Mouse (Mus musculus) testis, adult 2 months (tissue): ENCODE results near the gene A830005F24Rik. TPM values are rescaled to one million over a fixed set of nuclear protein-coding genes. Genes with fewer than 3 reads are reported as not detected.

Source experiments
- H3K27ac ChIP-seq: fragments of 200-500 bp; 2 replicates; pipeline ENCODE4 v1.5.1; 2012; ENCODE audit warnings: low read depth, low read length; ENCODE audit not compliant: control insufficient read depth, insufficient read depth
- H3K27me3 ChIP-seq: fragments of 200-500 bp; 2 replicates; pipeline ENCODE4 v1.6.1; 2012; ENCODE audit warnings: mild to moderate bottlenecking, low read length, moderate library complexity; ENCODE audit not compliant: control insufficient read depth, insufficient read depth
- H3K36me3 ChIP-seq: fragments of 200-500 bp; 2 replicates; pipeline ENCODE4 v1.6.1; 2012; ENCODE audit warnings: mild to moderate bottlenecking, low read length; ENCODE audit not compliant: control insufficient read depth, insufficient read depth
- H3K4me1 ChIP-seq: fragments of 200-500 bp; 2 replicates; pipeline ENCODE4 v1.6.1; 2012; ENCODE audit warnings: low read length; ENCODE audit not compliant: control insufficient read depth, insufficient read depth
- H3K4me3 ChIP-seq: fragments of 200-500 bp; 2 replicates; pipeline ENCODE4 v1.5.1; 2012; ENCODE audit warnings: low read depth, mild to moderate bottlenecking, low read length, moderate library complexity, mixed read lengths; ENCODE audit not compliant: control insufficient read depth
- CTCF ChIP-seq: fragments of 200-500 bp; IDR thresholded peaks from 2 replicates; pipeline ENCODE4 v1.5.1; 2012; ENCODE audit warnings: low read depth, mild to moderate bottlenecking, inconsistent platforms, low read length, moderate library complexity; ENCODE audit not compliant: control insufficient read depth, insufficient read depth, insufficient replicate concordance
- POLR2A ChIP-seq: fragments of 200-500 bp; IDR thresholded peaks from 2 replicates; pipeline ENCODE4 v1.6.1; 2012; ENCODE audit warnings: low read depth, mild to moderate bottlenecking, inconsistent platforms, low read length, moderate library complexity; ENCODE audit not compliant: control insufficient read depth
- polyA plus RNA-seq: library from polyadenylated mRNA; depleted of rRNA; stranded (reverse); fragments of >200 nt; gene quantifications from 2 replicates; pipeline ENCODE4 v1.2.3, GENCODE M21; 2012

A830005F24Rik gene
- polyA plus RNA-seq, 1 experiment: 0.15 TPM

GRCm38 (mm10) chr13:48545476-48546281, 32.3 kb downstream of the A830005F24Rik start:
- H3K4me3 ChIP-seq: peak overlapping the region; percentile 100
- TF ChIP-seq POLR2A (no peak; the same call in 1 of the 2 replicates), CTCF (no peak)
- H3K36me3 ChIP-seq: no peaks in the 10 kb centered on the region
- H3K27ac ChIP-seq: peak overlapping the region; percentile 100
- no peaks in the 10 kb centered on the region; the same call in 1 of the 2 replicates for H3K4me1 ChIP-seq
- H3K27me3 ChIP-seq: no peaks in the 10 kb centered on the region

- TF ChIP-seq CTCF: no peak
- peak; percentile 92 for TF ChIP-seq POLR2A
- H3K4me3 ChIP-seq: peak overlapping the region; percentile 100
- no peaks in the 10 kb centered on the region for H3K36me3 ChIP-seq
- H3K27me3 ChIP-seq: no peaks in the 10 kb centered on the region
- peak overlapping the region; percentile 100 for H3K27ac ChIP-seq
- no peaks in the 10 kb centered on the region; the same call in 1 of the 2 replicates for H3K4me1 ChIP-seq
These were observed 33.1 kb downstream of the A830005F24Rik start for GRCm38 (mm10) chr13:48546330-48546917.

GRCm38 (mm10) chr13:48547623-48548022, 34.3 kb downstream of the A830005F24Rik start:
- H3K4me3 ChIP-seq: peak overlapping the region; percentile 53
- TF ChIP-seq CTCF (no peak), POLR2A (no peak)
- peaks cover 3% of the 10 kb centered on the region for H3K4me1 ChIP-seq
- no peaks in the 10 kb centered on the region for H3K36me3 ChIP-seq
- no peak overlapping the region for H3K27ac ChIP-seq
- no peaks in the 10 kb centered on the region for H3K27me3 ChIP-seq

- no peak overlapping the region for H3K4me3 ChIP-seq
- H3K36me3 ChIP-seq: no peaks in the 10 kb centered on the region
- H3K4me1 ChIP-seq: peaks cover 8% of the 10 kb centered on the region
- TF ChIP-seq CTCF (no peak), POLR2A (no peak)
- no peak overlapping the region for H3K27ac ChIP-seq
- no peaks in the 10 kb centered on the region for H3K27me3 ChIP-seq
These were observed 34.9 kb downstream of the A830005F24Rik start for GRCm38 (mm10) chr13:48548296-48548695.

GRCm38 (mm10) chr13:48552181-48553090, 39.1 kb downstream of the A830005F24Rik start:
- Histone ChIP-seq H3K27me3 (no peaks in the 10 kb centered on the region), H3K4me1 (peaks cover 8% of the 10 kb centered on the region), H3K27ac (peak overlapping the region; percentile 90), H3K36me3 (no peaks in the 10 kb centered on the region), H3K4me3 (peak overlapping the region; percentile 38)
- no peak for TF ChIP-seq CTCF
- peak; percentile 57 for TF ChIP-seq POLR2A

- Histone ChIP-seq H3K27ac (no peak overlapping the region), H3K36me3 (no peaks in the 10 kb centered on the region), H3K4me3 (no peak overlapping the region), H3K27me3 (no peaks in the 10 kb centered on the region), H3K4me1 (peaks cover 8% of the 10 kb centered on the region)
- TF ChIP-seq CTCF: no peak
- no peak for TF ChIP-seq POLR2A
These were observed 40.1 kb downstream of the A830005F24Rik start for GRCm38 (mm10) chr13:48553511-48553910.

- TF ChIP-seq POLR2A (no peak), CTCF (no peak)
- no peak overlapping the region for H3K27ac ChIP-seq
- H3K27me3 ChIP-seq: no peaks in the 10 kb centered on the region
- H3K36me3 ChIP-seq: no peaks in the 10 kb centered on the region
- peaks cover 8% of the 10 kb centered on the region for H3K4me1 ChIP-seq
- H3K4me3 ChIP-seq: no peak overlapping the region
These were observed 41.2 kb downstream of the A830005F24Rik start for GRCm38 (mm10) chr13:48554552-48554951.
